Mouse (Mus musculus): Measurements from ENCODE around the gene Gltp. TPM values are rescaled to one million over a fixed set of nuclear protein-coding genes. Genes with fewer than 3 reads are reported as not detected.
A peak's percentile ranks its signal among the peaks of the same experiment; 100 is the strongest.

Gltp gene
- polyA plus RNA-seq, 1 experiment: not detected

DNA sequence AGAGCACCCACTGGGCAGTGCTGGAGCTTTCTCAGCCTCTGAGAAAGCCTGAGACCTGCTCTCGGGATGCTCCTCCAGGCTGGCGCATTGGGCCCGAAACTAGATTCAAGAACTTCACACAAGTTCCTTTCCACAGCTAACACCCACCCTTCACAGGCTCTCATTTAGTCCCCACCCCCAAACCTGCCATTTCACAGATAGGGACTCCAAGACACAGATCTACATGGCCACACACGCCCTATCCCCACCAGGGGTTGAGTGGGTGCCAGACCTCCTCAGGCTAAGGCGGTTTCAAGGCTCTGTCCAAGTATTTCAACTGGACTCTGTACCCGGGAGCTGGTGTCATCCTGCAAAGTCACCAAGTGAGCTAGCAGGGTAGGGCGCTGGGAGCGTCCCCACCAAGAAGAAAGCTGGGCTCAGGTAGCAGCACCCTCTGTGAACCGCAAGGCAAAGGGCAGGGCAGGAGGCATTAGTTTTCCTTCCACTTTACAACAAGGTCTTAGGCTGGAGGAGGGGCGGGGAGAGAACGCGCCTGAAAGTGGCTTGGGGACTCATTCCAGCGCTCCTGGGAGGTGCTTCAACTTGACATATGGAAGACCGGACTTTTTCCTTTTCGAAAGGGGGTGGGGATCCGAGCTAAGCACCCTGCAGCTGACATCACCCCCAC, 951 bp downstream of the Gltp start:
- Histone ChIP-seq H3K4me1 (ENCODE audit: control insufficient read depth, insufficient read depth, low read length) (peaks cover 25% of the 10 kb centered on the region), H3K4me3 (ENCODE audit: insufficient read depth, low read depth, low read length) (peak overlapping the region; percentile 83), H3K27ac (ENCODE audit: insufficient read depth, low read depth, low read length) (no peak overlapping the region)
- no peak for TF ChIP-seq POLR2A (IDR thresholded peaks at IDR 0.05; ENCODE audit: insufficient read depth, low read depth, low read length)
- WGBS: 12% methylated on average over 16 of the region's 16 CpGs

DNA sequence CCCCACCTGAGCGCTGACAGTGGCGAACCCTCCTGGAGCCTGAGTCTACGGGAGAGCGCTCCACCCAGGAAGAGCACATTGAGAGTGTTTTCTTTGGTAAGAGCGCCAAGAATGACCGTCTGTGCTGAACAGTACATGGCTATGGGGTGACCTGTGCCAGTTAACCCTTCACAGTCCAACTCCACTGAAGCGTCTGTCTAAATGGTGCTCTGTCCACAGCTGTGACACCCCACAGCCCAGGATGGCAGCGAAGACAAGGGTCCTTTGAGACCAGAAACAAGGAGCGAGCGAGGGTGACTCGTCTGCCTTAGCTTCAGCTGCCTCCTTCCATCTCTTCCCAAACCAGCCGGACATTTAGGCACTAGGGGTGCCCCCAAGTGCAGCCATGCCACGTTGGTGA, 2.1 kb downstream of the Gltp start:
- 82% methylated on average over 13 of the region's 13 CpGs for WGBS
- peaks cover 25% of the 10 kb centered on the region for H3K4me1 ChIP-seq (ENCODE audit: control insufficient read depth, insufficient read depth, low read length)
- H3K27ac ChIP-seq (ENCODE audit: insufficient read depth, low read depth, low read length): peak overlapping the region; percentile 17; the same call in 1 of the 2 replicates
- H3K4me3 ChIP-seq (ENCODE audit: insufficient read depth, low read depth, low read length): peak overlapping the region; percentile 7; the same call in 1 of the 2 replicates
- TF ChIP-seq CTCF (IDR thresholded peaks at IDR 0.05; ENCODE audit: insufficient read depth, low read depth, low read length): no peak

GRCm38 (mm10) chr5:114687901-114688300, 2.9 kb downstream of the Gltp start:
- no peak for TF ChIP-seq POLR2A (IDR thresholded peaks at IDR 0.05; ENCODE audit: insufficient read depth, low read depth, low read length)
- no peak for TF ChIP-seq CTCF (IDR thresholded peaks at IDR 0.05; ENCODE audit: insufficient read depth, low read depth, low read length)
- Histone ChIP-seq H3K4me1 (ENCODE audit: control insufficient read depth, insufficient read depth, low read length) (peaks cover 25% of the 10 kb centered on the region), H3K27ac (ENCODE audit: insufficient read depth, low read depth, low read length) (no peak overlapping the region), H3K4me3 (ENCODE audit: insufficient read depth, low read depth, low read length) (no peak overlapping the region)

DNA sequence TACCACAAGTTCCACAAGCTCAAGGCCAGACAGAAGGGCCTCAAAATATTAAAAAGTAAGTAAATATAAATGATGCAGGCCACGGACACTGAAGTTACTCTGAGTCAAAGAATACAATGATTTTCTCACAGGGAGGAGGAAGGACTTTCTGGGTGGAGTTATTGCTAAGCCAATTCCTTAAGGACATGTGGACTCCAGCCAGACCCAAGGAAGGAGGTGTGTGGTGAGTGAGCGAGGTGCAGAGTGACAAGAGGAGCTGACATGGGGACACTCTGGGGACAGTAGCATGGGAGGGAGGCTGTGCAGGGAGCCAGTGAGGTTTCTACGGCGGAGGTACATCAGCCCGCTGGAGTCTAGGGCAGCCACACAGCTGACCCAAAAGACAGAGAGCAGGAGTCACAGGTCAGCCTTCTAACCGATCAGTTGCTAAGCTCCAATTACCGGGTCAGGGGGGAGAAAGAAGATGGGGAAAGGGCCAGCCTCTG, 4.0 kb downstream of the Gltp start:
- Histone ChIP-seq H3K4me1 (ENCODE audit: control insufficient read depth, insufficient read depth, low read length) (peaks cover 25% of the 10 kb centered on the region), H3K4me3 (ENCODE audit: insufficient read depth, low read depth, low read length) (no peak overlapping the region), H3K27ac (ENCODE audit: insufficient read depth, low read depth, low read length) (no peak overlapping the region)
- TF ChIP-seq POLR2A (IDR thresholded peaks at IDR 0.05; ENCODE audit: insufficient read depth, low read depth, low read length): no peak
- no peak for TF ChIP-seq CTCF (IDR thresholded peaks at IDR 0.05; ENCODE audit: insufficient read depth, low read depth, low read length)
- WGBS: 77% methylated on average over 7 of the region's 7 CpGs

DNA sequence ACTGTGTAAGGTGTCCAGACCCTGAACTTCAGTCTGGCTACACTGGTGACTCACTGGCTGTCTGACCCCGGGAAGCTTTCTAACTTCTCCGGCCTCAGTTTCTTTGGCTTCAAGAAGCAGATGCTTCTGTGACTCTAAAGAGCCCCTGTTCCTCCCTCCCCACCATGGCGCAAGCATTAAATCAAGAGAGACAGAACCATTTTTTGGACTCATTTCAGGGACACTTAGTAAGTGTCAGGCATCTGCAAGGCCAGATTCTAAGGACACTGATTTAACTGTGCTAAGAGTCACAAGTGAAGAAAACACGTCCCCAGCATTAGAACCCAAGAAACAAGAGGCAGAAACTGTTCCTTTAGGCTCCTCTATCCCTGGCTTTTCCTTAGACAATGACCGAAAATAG, 4.8 kb downstream of the Gltp start:
- TF ChIP-seq POLR2A (IDR thresholded peaks at IDR 0.05; ENCODE audit: insufficient read depth, low read depth, low read length): no peak
- Histone ChIP-seq H3K27ac (ENCODE audit: insufficient read depth, low read depth, low read length) (no peak overlapping the region), H3K4me3 (ENCODE audit: insufficient read depth, low read depth, low read length) (no peak overlapping the region), H3K4me1 (ENCODE audit: control insufficient read depth, insufficient read depth, low read length) (peaks cover 23% of the 10 kb centered on the region)
- 90% methylated on average over 5 of the region's 5 CpGs for WGBS

DNA sequence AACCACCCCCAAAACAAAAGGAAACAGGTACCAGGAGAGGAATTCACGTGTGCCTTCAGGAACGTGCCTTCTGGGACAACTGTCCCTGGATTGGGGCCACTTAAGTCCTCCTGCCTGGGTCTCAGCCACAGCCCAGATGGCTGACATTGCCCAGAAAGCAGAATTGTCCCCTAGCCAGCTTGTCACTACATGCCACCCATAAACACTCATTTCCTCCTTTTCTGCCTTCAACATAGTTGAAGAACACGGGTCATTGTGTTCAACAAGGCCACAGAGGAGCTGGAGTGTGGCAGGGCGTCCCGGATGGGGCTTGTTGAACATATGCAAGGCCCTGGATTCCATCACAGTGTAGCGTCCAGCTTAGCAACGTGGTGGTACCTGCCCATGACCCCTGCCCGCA, 9.1 kb downstream of the Gltp start:
- Histone ChIP-seq H3K4me3 (ENCODE audit: insufficient read depth, low read depth, low read length) (no peak overlapping the region), H3K4me1 (ENCODE audit: control insufficient read depth, insufficient read depth, low read length) (peaks cover 7% of the 10 kb centered on the region; the same call in 1 of the 2 replicates), H3K27ac (ENCODE audit: insufficient read depth, low read depth, low read length) (no peak overlapping the region)
- 79% methylated on average over 8 of the region's 8 CpGs for WGBS
- TF ChIP-seq CTCF (IDR thresholded peaks at IDR 0.05; ENCODE audit: insufficient read depth, low read depth, low read length): no peak
- no peak for TF ChIP-seq POLR2A (IDR thresholded peaks at IDR 0.05; ENCODE audit: insufficient read depth, low read depth, low read length)

- no peak for TF ChIP-seq POLR2A (IDR thresholded peaks at IDR 0.05; ENCODE audit: insufficient read depth, low read depth, low read length)
- TF ChIP-seq CTCF (IDR thresholded peaks at IDR 0.05; ENCODE audit: insufficient read depth, low read depth, low read length): no peak
- Histone ChIP-seq H3K4me3 (ENCODE audit: insufficient read depth, low read depth, low read length) (no peak overlapping the region), H3K4me1 (ENCODE audit: control insufficient read depth, insufficient read depth, low read length) (peaks cover 7% of the 10 kb centered on the region; the same call in 1 of the 2 replicates), H3K27ac (ENCODE audit: insufficient read depth, low read depth, low read length) (no peak overlapping the region)
- 85% methylated on average over 19 of the region's 19 CpGs for WGBS
Observed at GRCm38 (mm10) chr5:114680676-114681285, 10.0 kb downstream of the Gltp start.

DNA sequence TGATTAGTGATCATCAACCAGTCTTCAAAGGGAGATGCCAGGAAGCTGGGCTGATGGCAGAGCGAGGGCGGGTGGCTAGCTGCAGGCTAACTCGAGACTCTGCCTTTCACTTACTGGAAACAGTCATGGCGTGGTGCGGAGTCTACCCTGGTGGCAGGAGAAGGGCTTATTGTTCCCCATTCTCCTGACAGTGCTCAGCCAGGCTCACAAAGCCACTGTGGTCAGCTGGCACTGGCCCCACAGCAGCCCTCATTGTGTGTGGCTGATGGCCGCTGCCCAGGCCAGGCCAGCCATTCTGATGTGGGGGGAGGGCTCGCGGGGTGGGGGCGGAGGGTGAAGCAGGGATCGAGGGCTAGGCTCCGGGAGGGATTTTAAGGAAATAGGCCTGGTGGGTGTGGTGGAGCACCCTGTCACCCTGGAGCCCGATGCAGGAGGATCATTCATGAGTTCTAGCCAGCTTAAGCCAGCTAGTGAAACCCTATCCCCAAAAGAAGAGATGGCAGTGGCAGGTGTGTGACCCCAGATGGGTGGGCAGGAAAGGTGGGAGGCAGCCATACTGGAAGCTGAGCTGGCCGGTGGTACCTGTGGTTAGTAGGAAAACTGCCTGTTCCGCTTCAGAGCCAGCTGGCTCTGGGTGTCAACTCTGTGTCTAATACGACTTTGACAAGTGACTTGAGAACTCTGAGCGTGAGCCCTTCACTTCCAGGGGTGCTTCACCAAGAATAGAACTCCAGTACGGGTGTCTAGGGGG, 10.8 kb downstream of the Gltp start:
- TF ChIP-seq POLR2A (IDR thresholded peaks at IDR 0.05; ENCODE audit: insufficient read depth, low read depth, low read length): no peak
- no peak for TF ChIP-seq CTCF (IDR thresholded peaks at IDR 0.05; ENCODE audit: insufficient read depth, low read depth, low read length)
- H3K4me1 ChIP-seq (ENCODE audit: control insufficient read depth, insufficient read depth, low read length): peaks cover 7% of the 10 kb centered on the region; the same call in 1 of the 2 replicates
- H3K4me3 ChIP-seq (ENCODE audit: insufficient read depth, low read depth, low read length): no peak overlapping the region
- no peak overlapping the region for H3K27ac ChIP-seq (ENCODE audit: insufficient read depth, low read depth, low read length)
- 64% methylated on average over 17 of the region's 17 CpGs for WGBS

- Histone ChIP-seq H3K4me3 (ENCODE audit: insufficient read depth, low read depth, low read length) (no peak overlapping the region), H3K27ac (ENCODE audit: insufficient read depth, low read depth, low read length) (no peak overlapping the region), H3K4me1 (ENCODE audit: control insufficient read depth, insufficient read depth, low read length) (peaks cover under 1% of the 10 kb centered on the region; the same call in 1 of the 2 replicates)
- WGBS: 80% methylated on average over 8 of the region's 8 CpGs
- no peak for TF ChIP-seq CTCF (IDR thresholded peaks at IDR 0.05; ENCODE audit: insufficient read depth, low read depth, low read length)
Observed at GRCm38 (mm10) chr5:114674594-114674993, 16.2 kb downstream of the Gltp start.

Measured in olfactory bulb, adult 2 months (tissue).